Mouse (Mus musculus) retina, embryonic 14.5 days (tissue): ENCODE data around the gene Susd1.
"Not testable (repeated sequence)": the region's sequence is repeated elsewhere in the genome, so short reads cannot be mapped to it uniquely, and the experiment has no call there.

Experiments used
- DNase-seq: peaks from one replicate; pipeline ENCODE4 v3.0.0-alpha.2; 2015; ENCODE audit warnings: low spot score

The Susd1 gene

GRCm38 (mm10) chr4:59321181-59322008 is 117.0 kb downstream of the Susd1 start:
- DNase-seq: no peak

GRCm38 (mm10) chr4:59319136-59319941 is 119.1 kb downstream of the Susd1 start:
- DNase-seq: no peak

- no peak for DNase-seq
Measured at GRCm38 (mm10) chr4:59318602-59319001, 119.8 kb downstream of the Susd1 start.

GRCm38 (mm10) chr4:59315553-59316405 is 122.7 kb downstream of the Susd1 start:
- no peak for DNase-seq

GRCm38 (mm10) chr4:59314939-59315552 is 123.4 kb downstream of the Susd1 start:
- no peak for DNase-seq

- DNase-seq: no peak
Measured at GRCm38 (mm10) chr4:59312945-59313344, 125.5 kb downstream of the Susd1 start.

- DNase-seq: no peak
Measured at GRCm38 (mm10) chr4:59310590-59310989, 127.8 kb downstream of the Susd1 start.

- DNase-seq: no peak
Measured at GRCm38 (mm10) chr4:59307841-59308589, 130.4 kb downstream of the Susd1 start.

- DNase-seq: no peak
Measured at GRCm38 (mm10) chr4:59302387-59302786, 136.0 kb downstream of the Susd1 start.

- no peak for DNase-seq
Measured at GRCm38 (mm10) chr4:59301025-59301815, 137.2 kb downstream of the Susd1 start.

- DNase-seq: no peak
Measured at GRCm38 (mm10) chr4:59298719-59299496, 139.5 kb downstream of the Susd1 start.

- DNase-seq: no peak
Measured at GRCm38 (mm10) chr4:59295127-59295526, 143.3 kb downstream of the Susd1 start.

GRCm38 (mm10) chr4:59294661-59295060 is 143.8 kb downstream of the Susd1 start:
- DNase-seq: no peak

- no peak for DNase-seq
Measured at GRCm38 (mm10) chr4:59291914-59292718, 146.3 kb downstream of the Susd1 start.

GRCm38 (mm10) chr4:59290972-59291576 is 147.4 kb downstream of the Susd1 start:
- no peak for DNase-seq

GRCm38 (mm10) chr4:59287103-59287502 is 151.3 kb downstream of the Susd1 start:
- no peak for DNase-seq

- DNase-seq: not testable (repeated sequence)
Measured at GRCm38 (mm10) chr4:59286351-59286750, 152.1 kb downstream of the Susd1 start.
